Mouse (Mus musculus): ENCODE data around the gene Olfr749.
"Not testable (repeated sequence)": the region's sequence is repeated elsewhere in the genome, so short reads cannot be mapped to it uniquely, and the experiment has no call there.

Olfr749 gene

GRCm38 (mm10) chr14:50744994-50745393, at the start of gene Olfr749:
TSS of gene Olfr749 (minus strand) at chr14:50745094.
- in situ Hi-C loops (cut with MboI, MseI), result no loop called here

DNA sequence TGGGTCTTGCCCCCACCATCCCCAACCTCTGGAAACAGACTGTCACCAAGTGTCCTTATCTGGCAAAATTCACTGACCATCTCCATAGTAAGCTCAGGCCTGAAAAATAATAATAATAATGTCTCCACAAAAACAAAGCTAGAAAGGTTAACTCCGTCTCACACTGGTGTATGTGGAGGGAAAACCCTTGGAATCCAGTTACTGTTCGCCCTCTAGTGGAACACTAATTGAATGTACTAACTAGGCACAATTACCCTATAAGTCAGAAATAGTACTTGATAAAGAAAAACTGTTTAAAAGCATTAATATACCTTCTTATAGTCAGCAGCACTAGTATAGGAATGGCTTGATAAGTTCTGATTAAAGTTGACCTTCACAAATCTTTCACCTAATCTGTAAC, 43.3 kb upstream of the Olfr749 start:
- in situ Hi-C loops (cut with MboI, MseI), result loop anchor here (25.0 kb wide), 2 partner anchors 1601 to 1726 kb away; partner anchors contain the start of genes Ap5m1 (in 1 of the 2) and Exoc5 (in 1 of the 2)

GRCm38 (mm10) chr14:50785251-50785637, 40.4 kb upstream of the Olfr749 start, which contains the start of gene Ttc5:
TSS of gene Ttc5 (minus strand) at chr14:50785519.
- in situ Hi-C loops (cut with MboI, MseI), result loop anchor here (25.0 kb wide), 2 partner anchors 1598 to 1723 kb away; partner anchors contain the start of genes Ap5m1 (in 1 of the 2) and Exoc5 (in 1 of the 2)

GRCm38 (mm10) chr14:50784391-50785250, 39.7 kb upstream of the Olfr749 start:
- in situ Hi-C loops (cut with MboI, MseI), result loop anchor here (25.0 kb wide), 2 partner anchors 1597 to 1722 kb away; partner anchors contain the start of genes Ap5m1 (in 1 of the 2) and Exoc5 (in 1 of the 2)

GRCm38 (mm10) chr14:50782166-50782565, 37.3 kb upstream of the Olfr749 start:
- in situ Hi-C loops (cut with MboI, MseI), result loop anchor here (25.0 kb wide), 2 partner anchors 1595 to 1720 kb away; partner anchors contain the start of genes Ap5m1 (in 1 of the 2) and Exoc5 (in 1 of the 2)

DNA sequence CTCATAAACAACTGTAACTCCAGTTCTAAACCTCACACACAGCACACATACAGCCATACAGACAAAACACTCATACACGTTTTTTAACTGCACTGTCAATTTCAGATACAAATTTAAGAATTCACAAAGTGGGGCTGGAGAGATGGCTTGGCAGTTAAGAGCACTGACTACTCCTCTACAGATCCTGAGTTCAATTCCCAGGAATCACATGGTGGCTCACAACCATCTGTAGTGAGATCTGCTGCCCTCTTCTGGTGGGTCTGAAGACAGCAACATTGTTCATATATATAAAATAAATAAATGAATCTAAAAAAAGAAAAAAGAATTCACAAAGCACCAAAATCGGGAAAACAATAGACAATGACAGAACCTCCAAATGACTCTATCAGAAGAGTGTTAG, 26.4 kb upstream of the Olfr749 start:
- in situ Hi-C loops (cut with MboI, MseI), result loop anchor here (10.0 to 25.0 kb wide), 2 partner anchors 707 to 709 kb away; no protein-coding TSS in a partner anchor

GRCm38 (mm10) chr14:50765736-50766135, 20.8 kb upstream of the Olfr749 start:
- in situ Hi-C loops (cut with MboI, MseI), result loop anchor here in 1 of 2 experiments (10.0 to 25.0 kb wide), 2 partner anchors 703 to 1551 kb away; no protein-coding TSS in a partner anchor

DNA sequence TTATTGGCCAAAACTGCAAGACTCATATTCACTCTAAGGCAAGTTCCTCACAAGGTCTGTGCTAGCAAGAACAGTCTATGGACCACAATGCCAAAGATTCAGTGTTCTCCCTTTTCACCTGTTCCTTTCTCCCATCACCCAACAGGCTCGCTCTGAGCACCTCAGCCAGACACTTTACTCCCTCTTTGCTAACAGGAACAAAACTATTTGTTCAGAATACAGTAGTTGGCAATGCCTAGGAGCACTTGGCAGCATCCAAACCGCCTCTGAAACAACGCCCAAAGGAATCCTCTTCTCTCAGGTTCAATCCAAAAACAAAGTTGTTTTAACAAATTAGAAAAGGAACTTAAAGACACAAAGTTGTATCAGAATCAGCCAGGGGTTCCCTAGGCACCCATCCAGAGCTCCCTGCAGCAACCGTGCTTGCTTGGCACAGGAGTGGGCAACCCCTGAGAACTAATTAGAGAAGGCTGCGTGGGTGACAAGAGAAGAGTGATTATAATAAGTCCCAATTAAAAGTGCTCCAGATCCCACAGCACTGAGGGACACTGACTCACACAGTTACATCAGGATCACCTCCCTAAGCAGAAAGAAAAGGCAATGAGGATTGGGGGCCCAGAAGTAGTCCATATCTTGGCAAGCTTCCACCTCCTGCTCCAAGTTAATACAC, 13.7 kb upstream of the Olfr749 start:
- in situ Hi-C loops (cut with MboI, MseI), result loop anchor here in 1 of 2 experiments (25.0 kb wide), 1 partner anchor 696 kb away; no protein-coding TSS in a partner anchor

DNA sequence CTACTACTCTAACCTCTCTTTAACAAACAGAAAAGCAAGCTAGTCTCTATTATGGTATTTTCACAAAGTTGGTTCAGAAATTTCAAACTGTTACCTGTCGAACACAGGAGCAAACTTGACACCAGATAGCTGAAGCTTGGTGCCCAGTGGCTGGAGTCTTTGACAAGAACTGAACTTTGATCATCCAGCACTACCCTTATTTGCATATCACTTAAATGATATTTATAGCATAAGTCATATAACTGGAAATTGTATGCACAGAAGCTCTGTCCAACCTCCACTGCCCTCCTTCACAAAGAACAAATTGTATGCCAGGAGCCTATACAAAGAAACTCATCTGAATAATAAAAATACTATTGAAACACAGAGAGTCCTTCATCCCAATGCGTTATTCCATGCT, 3.3 kb downstream of the Olfr749 start:
- in situ Hi-C loops (cut with MboI, MseI), result no loop called here

DNA sequence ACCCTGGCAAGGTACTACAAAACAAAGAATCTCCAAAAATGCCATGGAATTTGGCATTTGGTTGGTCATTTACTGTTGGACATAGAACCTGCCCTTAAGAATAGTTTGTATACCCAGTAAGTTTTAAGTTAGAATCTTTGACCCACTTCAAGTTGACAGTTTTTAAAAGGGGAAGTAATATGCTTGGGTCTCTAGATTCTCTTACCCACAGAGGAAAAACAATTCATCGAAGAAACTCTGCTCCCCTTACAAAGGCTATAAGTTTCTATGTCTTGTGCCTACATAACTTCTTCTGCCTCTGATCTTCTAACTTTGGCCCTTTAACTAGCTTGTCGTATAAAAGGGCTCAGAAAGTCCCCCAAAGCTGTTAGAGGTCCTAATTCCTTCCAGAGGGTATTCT, 4.6 kb downstream of the Olfr749 start:
- in situ Hi-C loops (cut with MboI, MseI), result no loop called here

DNA sequence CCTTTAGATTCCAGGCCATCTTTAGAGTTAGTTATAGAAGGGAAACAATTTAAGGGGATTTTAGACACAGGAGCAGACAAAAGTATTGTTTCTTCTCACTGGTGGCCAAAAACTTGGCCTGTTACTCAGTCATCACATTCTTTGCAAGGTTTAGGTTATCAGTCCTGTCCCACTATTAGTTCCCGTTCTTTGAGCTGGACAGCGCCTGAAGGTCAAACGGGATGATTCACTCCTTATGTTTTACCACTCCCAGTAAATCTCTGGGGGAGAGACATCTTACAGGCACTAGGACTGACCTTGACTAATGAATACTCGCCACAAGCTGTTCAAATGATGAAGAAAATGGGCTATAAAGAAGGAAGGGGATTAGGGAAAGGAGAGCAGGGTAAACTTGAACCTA, 22.5 kb downstream of the Olfr749 start:
- in situ Hi-C loops (cut with MboI, MseI), result not testable (repeated sequence)

GRCm38 (mm10) chr14:50719875-50720274, 25.0 kb downstream of the Olfr749 start:
- in situ Hi-C loops (cut with MboI, MseI), result not testable (repeated sequence)

DNA sequence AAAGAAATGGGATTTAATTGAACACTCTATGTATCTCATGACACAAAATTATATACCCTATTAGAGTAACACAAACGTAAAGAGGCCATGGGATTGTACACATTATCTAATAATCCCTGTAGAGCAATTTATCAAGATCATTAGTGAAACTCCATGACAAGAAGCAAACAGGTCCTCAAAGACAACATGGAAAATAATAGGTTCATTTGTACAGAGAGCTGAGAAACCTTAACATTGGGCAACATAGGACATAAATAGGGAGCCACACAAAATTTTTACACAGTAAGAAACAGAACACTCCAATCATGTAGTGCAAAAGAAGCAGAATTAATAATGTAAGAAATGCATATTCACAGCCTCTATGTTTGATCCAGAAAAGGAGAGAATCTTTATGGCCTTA, 37.8 kb downstream of the Olfr749 start, which contains the start of gene Olfr748:
TSS of gene Olfr748 (plus strand) at position 301 of the 400 bp plus-strand sequence.
- in situ Hi-C loops (cut with MboI, MseI), result no loop called here

DNA sequence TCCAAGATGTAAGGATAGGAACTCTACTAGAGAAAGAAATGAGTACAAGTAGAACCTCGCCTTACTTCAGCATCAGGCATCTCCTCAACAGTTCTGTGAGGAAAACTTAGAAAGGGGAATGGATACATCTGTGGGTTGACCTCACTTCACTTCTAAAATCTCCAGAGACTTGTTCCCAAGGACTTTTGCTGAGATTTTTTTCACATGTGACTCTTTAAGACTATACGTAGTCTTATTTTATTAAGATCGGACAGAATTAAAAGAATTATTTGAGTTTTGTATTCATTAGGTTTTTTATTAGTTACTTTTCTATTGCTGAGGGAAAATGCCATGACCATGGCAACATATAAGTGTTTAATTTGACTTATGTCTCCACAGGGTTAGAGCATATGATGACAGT, 51.8 kb downstream of the Olfr749 start, which contains the start of gene Olfr747:
TSS of gene Olfr747 (minus strand) at position 101 of the 400 bp plus-strand sequence.
- in situ Hi-C loops (cut with MboI, MseI), result no loop called here

Data from T-helper 17 cell (primary cell).